Mouse (Mus musculus) megakaryocyte, embryonic 14.5 days (primary cell): ENCODE measurements around the gene Sun2. TPM values are rescaled to one million over a fixed set of nuclear protein-coding genes. Genes with fewer than 3 reads are reported as not detected.

ENCODE experiments used
- H3K27me3 ChIP-seq: replicated peaks from 2 replicates; pipeline ENCODE3; 2012; ENCODE audit warnings: inconsistent platforms
- H3K36me3 ChIP-seq: replicated peaks from 2 replicates; pipeline ENCODE3; 2012; ENCODE audit warnings: low read length, inconsistent platforms, mixed read lengths
- H3K4me1 ChIP-seq: 2 replicates; pipeline ENCODE4 v1.6.1; 2012; ENCODE audit warnings: inconsistent platforms
- H3K4me3 ChIP-seq: replicated peaks from 2 replicates; pipeline ENCODE3; 2012; ENCODE audit warnings: moderate library complexity, mild to moderate bottlenecking, inconsistent platforms
- H3K9me3 ChIP-seq: 2 replicates; pipeline ENCODE4 v1.6.1; 2012; ENCODE audit warnings: inconsistent platforms
- FLI1 ChIP-seq: IDR thresholded peaks from 2 replicates; pipeline ENCODE4 v1.6.1; 2012; ENCODE audit warnings: low read length, inconsistent platforms, mixed read lengths
- GATA1 ChIP-seq: IDR thresholded peaks from 3 replicates; pipeline ENCODE4 v1.6.1; 2012; ENCODE audit warnings: mixed read lengths, low read length, inconsistent platforms, borderline replicate concordance
- polyA plus RNA-seq: library from polyadenylated mRNA; stranded (reverse); fragments of >175 nt; gene quantifications from 2 replicates; pipeline ENCODE4 v1.2.3, GENCODE M21; 2012; ENCODE audit warnings: low replicate concordance; ENCODE audit not compliant: insufficient read depth

Gene Sun2
- polyA plus RNA-seq, 1 experiment = 27.2 TPM

DNA sequence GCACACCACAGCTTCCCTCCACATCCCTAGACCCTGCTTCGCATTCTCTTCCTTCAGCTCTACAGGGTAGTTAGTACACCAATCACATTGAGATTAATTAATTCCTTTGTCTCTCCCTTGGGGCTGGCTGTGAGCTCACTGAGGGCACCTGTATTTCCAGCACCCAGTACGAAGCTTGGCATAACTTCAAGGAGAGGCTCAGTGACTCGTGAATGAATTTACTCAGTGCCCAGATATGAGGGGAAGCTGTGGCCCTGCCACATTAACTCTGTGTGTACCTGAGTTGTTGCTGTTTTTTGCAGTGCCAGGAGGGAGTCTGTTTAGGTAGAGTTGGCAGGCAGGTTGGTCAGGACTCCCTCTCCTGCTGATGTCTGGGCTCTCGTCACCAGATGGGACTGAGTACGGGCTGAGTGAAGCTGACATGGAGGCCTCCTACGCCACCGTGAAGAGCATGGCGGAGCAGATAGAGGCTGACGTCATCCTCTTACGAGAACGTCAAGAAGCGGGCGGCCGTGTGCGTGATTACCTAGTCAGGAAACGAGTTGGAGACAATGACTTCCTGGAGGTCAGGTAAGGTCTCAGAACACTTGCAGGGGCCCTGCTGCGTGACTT lies 35.6 kb downstream of the Sun2 start:
- TF ChIP-seq GATA1 (no peak), FLI1 (no peak)
- no peaks in the 10 kb centered on the region for H3K27me3 ChIP-seq
- H3K36me3 ChIP-seq = peaks cover 56% of the 10 kb centered on the region
- no peak overlapping the region for H3K4me3 ChIP-seq
- H3K9me3 ChIP-seq = no peaks in the 10 kb centered on the region
- peaks cover 52% of the 10 kb centered on the region for H3K4me1 ChIP-seq

DNA sequence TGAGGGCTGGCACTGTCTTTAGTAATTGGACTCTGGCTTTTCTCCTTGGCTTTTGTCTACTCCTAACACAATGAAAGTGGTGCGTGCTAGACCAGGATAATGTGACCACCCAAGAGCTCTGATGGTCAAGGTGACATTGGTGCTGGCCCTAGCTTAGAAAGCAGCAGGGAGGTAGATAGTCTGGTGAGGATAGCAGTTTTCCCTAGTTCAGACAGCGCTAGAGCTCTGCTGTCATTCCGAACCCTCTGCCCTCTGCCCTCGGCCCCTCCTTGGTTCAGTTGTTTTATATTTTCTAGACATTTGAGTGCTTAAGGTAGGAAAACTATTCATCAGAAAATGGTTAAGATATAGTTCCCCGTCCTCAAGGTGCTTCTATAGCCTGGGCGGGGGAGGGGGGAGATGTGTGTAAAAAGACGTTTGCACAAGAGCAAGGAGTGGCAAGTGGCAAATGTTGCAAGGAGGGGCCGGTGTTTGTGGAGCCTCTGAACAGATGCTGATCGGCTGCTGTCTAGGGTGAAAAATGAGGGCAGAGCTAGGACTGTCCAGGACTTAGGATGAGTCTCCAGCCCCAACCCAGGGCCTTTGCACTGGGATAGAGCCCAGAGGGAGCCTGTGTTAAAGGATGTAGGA lies 44.7 kb downstream of the Sun2 start:
- Histone ChIP-seq H3K36me3 (peaks cover 44% of the 10 kb centered on the region), H3K4me1 (peaks cover 63% of the 10 kb centered on the region), H3K27me3 (no peaks in the 10 kb centered on the region), H3K9me3 (no peaks in the 10 kb centered on the region), H3K4me3 (no peak overlapping the region)
- TF ChIP-seq GATA1 = no peak
- no peak for TF ChIP-seq FLI1

DNA sequence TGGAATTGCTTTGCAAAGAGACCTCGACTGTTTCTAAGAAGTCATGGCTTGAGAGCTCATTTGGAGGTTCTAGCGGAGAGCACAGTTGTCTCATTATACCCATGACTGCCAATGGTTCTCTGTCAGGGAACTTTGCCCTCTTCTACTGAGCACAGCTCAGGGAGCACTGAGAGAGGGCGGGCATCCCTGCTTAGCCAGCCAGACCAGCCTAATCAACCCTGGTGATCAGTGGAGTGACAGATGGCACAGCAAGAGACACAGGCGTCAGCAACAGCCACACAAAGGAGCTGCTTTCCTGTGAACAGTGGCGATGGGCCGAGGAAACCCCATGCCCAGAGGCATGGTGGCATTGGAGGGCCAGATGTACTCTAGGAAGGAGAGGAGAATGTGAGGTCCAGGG lies 45.3 kb downstream of the Sun2 start:
- TF ChIP-seq FLI1 = no peak
- no peak for TF ChIP-seq GATA1
- Histone ChIP-seq H3K27me3 (no peaks in the 10 kb centered on the region), H3K4me1 (peaks cover 70% of the 10 kb centered on the region), H3K4me3 (no peak overlapping the region), H3K9me3 (no peaks in the 10 kb centered on the region), H3K36me3 (peaks cover 44% of the 10 kb centered on the region)

DNA sequence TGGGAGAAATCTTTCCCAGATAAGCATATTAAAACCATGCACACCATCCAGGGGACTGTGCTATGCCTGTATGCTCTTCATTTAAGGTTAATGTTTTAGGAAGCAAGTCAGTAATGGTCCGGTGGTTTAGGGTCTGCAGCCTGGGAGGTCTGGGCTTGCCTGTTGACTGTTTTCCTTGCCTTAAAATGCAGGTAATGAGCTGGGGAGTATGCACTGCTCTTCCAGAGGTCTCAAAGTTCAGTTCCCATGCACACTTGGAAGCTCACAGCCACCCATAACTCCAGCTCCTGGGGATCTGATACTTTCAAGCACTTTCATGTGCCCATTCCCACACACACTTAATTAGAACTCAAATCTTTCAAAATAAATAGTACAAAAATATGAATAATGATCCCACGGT lies 45.8 kb downstream of the Sun2 start:
- no peak overlapping the region for H3K4me3 ChIP-seq
- TF ChIP-seq GATA1 (no peak), FLI1 (no peak)
- H3K27me3 ChIP-seq = no peaks in the 10 kb centered on the region
- no peaks in the 10 kb centered on the region for H3K9me3 ChIP-seq
- peaks cover 44% of the 10 kb centered on the region for H3K36me3 ChIP-seq
- H3K4me1 ChIP-seq = peaks cover 75% of the 10 kb centered on the region

DNA sequence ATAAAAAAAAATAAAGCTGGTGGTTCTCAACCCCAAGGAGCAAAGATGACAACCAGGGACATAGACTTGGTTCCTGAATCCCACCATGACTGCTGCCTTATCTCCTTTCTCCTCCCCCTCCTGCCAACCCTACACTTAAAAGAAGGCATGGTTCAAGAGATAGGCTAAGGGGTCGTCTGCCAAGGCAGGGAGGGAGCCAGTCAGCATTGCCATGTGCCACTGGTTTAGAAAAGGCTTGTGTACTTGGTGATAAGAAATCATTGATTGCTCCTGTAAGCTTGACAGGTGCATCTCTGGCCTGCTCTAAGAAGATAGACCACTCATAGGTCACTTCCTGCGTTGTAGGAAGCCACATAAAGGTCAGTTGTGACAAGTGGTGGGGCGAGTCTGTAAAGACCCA lies 46.8 kb downstream of the Sun2 start:
- no peak for TF ChIP-seq FLI1
- TF ChIP-seq GATA1 = no peak
- Histone ChIP-seq H3K27me3 (no peaks in the 10 kb centered on the region), H3K9me3 (no peaks in the 10 kb centered on the region), H3K4me1 (peaks cover 78% of the 10 kb centered on the region), H3K36me3 (peaks cover 44% of the 10 kb centered on the region), H3K4me3 (peak overlapping the region; percentile 12)

DNA sequence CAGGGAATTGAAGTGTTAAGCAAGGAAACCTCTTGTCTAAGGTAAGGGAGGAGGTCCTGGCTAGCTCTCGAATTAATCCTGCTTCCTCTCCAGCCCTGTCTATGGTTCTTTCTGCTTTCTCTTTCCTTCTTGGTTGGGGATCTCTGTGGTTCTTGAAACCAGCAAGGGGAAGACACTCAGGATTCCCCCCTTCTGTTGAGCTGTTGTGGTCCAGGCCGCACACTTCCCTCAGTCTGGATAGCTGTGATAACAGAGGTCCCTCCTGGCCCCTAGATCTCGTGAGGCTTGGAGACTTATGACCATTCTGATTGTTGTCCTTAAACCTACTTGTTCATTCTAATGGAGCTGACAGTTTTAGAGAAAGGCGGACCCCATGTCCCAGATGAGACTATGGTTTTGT lies 47.8 kb downstream of the Sun2 start:
- Histone ChIP-seq H3K36me3 (peaks cover 43% of the 10 kb centered on the region), H3K4me1 (peaks cover 84% of the 10 kb centered on the region), H3K9me3 (no peaks in the 10 kb centered on the region), H3K27me3 (no peaks in the 10 kb centered on the region), H3K4me3 (peak overlapping the region; percentile 93)
- no peak; the same call in 2 of the 3 replicates for TF ChIP-seq GATA1
- TF ChIP-seq FLI1 = no peak

DNA sequence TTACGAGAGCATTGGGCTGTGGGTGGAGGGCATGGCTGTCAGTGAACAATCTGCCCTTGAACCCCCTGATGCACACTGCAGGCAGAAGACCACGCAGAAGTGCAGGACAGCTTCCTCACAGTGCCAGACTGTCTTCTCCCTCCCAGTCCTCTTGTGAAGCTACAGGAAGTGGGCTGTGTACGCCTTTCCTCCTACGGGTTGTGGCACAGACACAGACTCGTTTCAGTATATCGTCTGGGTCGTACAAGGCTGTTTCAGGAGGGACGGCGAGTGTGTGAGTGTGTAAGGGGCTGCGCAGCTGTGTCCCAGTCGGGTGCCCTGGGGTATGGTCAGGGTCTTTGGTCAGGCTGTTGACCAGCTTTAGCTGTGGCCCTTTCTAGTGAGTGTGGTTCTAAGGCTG lies 48.6 kb downstream of the Sun2 start:
- TF ChIP-seq GATA1 = no peak
- TF ChIP-seq FLI1 = no peak
- H3K4me3 ChIP-seq = peak overlapping the region; percentile 93

DNA sequence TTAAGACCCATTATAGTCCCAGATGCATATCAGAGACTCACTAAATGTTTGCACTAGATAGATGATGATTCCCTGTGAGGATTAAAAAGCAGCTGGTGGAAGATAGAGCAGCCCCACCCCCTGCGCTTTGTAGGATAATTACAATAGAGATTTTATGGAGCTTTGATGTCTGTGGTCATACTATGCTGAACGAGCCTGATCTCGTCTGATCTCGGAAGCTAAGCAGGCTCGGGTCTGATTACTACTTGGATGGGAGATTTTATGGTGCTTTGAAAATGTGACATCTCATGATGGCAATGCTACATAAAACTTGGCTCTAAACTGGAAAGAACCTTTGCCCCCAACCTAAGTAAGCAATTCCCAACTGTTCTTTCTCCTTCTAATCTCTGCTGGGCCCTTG lies 50.0 kb downstream of the Sun2 start:
- Histone ChIP-seq H3K27me3 (no peaks in the 10 kb centered on the region), H3K9me3 (no peaks in the 10 kb centered on the region), H3K36me3 (peaks cover 26% of the 10 kb centered on the region), H3K4me3 (peak overlapping the region; percentile 93), H3K4me1 (peaks cover 80% of the 10 kb centered on the region)
- TF ChIP-seq FLI1 = no peak
- no peak for TF ChIP-seq GATA1

More for the DNA sequence above, 48.6 kb downstream of the Sun2 start:
- Histone ChIP-seq H3K27me3 (no peaks in the 10 kb centered on the region), H3K36me3 (peaks cover 37% of the 10 kb centered on the region), H3K9me3 (no peaks in the 10 kb centered on the region), H3K4me1 (peaks cover 84% of the 10 kb centered on the region)

DNA sequence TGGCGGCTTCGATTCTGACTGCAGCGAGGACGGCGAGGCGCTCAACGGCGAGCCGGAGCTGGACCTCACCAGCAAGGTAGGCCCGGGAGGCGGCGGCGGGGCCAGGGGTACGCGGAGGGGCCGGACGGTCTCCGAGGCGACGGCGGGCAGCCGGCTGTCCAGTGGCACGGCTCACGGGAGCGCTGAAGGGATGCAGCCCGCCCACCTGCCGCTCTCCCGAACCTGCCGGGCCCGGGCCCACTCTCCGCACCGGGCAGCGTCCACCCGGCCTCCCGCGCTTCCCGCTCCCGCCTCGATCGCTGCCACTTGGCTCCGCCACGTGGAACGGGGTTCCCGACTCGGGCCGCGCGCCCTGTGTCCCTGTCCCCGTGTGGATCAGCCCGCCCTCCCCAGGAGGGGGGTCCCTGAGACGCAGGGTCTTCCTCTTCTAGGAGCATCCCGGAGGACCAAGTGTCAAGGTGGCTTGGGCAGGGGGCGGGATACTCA lies 51.3 kb downstream of the Sun2 start:
- TF ChIP-seq GATA1 (no peak), FLI1 (no peak)
- H3K4me3 ChIP-seq = peak overlapping the region; percentile 98
- no peaks in the 10 kb centered on the region for H3K9me3 ChIP-seq
- H3K36me3 ChIP-seq = peaks cover 14% of the 10 kb centered on the region
- H3K27me3 ChIP-seq = no peaks in the 10 kb centered on the region
- peaks cover 74% of the 10 kb centered on the region for H3K4me1 ChIP-seq

DNA sequence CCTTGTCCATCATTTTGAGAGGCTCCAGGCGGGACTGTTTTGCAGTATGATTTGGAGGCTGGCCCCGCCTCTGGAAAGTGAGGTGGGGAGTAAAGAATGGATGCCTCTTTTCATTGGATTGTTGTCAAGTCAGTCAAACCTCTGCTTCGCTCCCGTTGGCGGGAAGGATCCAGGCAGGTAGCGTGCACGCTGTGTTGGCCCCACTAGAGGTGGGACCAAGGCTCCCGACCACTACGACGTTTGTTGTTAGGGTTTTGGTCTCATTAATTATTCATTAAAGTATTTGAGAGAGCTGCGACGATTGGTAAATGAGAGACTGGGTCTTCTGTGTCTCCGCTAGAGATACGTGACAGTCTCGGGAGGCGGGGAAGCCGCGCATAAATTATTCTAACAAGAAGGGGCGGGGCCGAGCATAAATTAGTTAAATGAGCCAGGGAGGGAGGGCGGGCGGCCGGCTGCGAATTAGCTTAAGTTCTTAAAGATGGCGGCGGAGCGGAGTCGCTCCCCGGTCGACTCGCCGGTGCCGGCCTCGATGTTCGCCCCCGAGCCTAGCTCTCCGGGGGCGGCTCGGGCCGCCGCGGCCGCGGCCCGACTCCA lies 51.8 kb downstream of the Sun2 start, which contains the start of gene Gtpbp1:
Gene Gtpbp1 (plus strand): TSS at position 420 of the 597 bp plus-strand sequence.
- Histone ChIP-seq H3K36me3 (peaks cover 10% of the 10 kb centered on the region), H3K4me1 (peaks cover 74% of the 10 kb centered on the region), H3K9me3 (no peaks in the 10 kb centered on the region), H3K4me3 (peak within 1 kb of the TSS; percentile 98), H3K27me3 (no peaks in the 10 kb centered on the region)
- TF ChIP-seq FLI1 (no peak), GATA1 (no peak)
